Comparison of ENCODE assay signal across 29 mouse cellular contexts in the genomic region with DNA sequence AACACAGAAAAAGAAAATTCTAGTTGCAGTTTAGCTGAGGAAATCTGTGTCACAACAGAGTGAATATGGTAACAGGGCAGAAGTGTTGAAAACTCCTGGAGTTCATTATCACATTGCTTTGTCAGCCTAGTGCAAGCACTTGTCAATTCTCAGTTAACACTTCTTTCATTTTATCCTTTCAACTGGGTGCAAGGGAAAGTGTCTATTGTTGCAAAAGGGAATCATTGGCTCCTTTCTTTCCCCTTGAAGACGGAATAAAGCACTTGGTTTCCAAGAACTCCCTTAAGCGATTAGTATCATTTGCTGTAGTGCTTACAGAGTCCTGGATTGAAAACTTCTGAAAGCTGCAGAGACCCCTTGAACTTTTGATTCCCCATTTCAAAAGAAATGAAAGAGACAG.
DNase-seq lines count a peak whose midpoint lies in the region; ATAC-seq and TF ChIP-seq lines count a peak whose summit lies in the region.
"Had no signal": no experiment of that assay in that cellular context is flagged by ENCODE, and none has a peak within 500 bp of the region (broad histone marks: within the 10 kb centered on the region; RNA-seq: fewer than 3 reads in every experiment).

No protein-coding gene starts in this region.

- WGBS in forebrain, embryonic 11.5 days: 19% methylated on average over 2 of the region's 2 CpGs
- 16% methylated on average over 2 of the region's 2 CpGs for WGBS in forebrain, embryonic 15.5 days
- 22% methylated on average over 2 of the region's 2 CpGs for WGBS in midbrain, embryonic 11.5 days
- WGBS in midbrain, embryonic 16.5 days: 17% methylated on average over 2 of the region's 2 CpGs
- WGBS in forebrain, embryonic 13.5 days: 20% methylated on average over 2 of the region's 2 CpGs
- 9% methylated on average over 2 of the region's 2 CpGs for WGBS in forebrain, postnatal 0 days

- ATAC-seq in forebrain, embryonic 11.5 days (replicated peaks; ENCODE audit: low FRiP score): peak; percentile 66
- no peak; the same call in 1 of the 2 replicates for ATAC-seq in forebrain, embryonic 15.5 days (replicated peaks)
- no peak for ATAC-seq in midbrain, embryonic 11.5 days (ENCODE audit: low FRiP score)
- no peak for ATAC-seq in midbrain, embryonic 16.5 days
- 0 out of 2 replicates have a peak, but pooled peaks have one; percentile 36 for ATAC-seq in forebrain, embryonic 13.5 days
- ATAC-seq in forebrain, postnatal 0 days: peak; percentile 43; the same call in 1 of the 2 replicates
- ATAC-seq: intestine, postnatal 0 days; Patski had no signal

- TF ChIP-seq CTCF in forebrain, postnatal 0 days (IDR thresholded peaks at IDR 0.05; ENCODE audit: low read depth): no peak

- no peak overlapping the region for H3K4me2 ChIP-seq in forebrain, embryonic 11.5 days (ENCODE audit: low read depth, low read length, severe bottlenecking)
- H3K4me2 ChIP-seq in forebrain, embryonic 15.5 days (replicated peaks): no peak overlapping the region
- H3K4me2 ChIP-seq in midbrain, embryonic 11.5 days: no peak overlapping the region
- H3K4me2 ChIP-seq in midbrain, embryonic 16.5 days (ENCODE audit: low read length): no peak overlapping the region
- H3K4me2 ChIP-seq in forebrain, embryonic 13.5 days: no peak overlapping the region
- no peak overlapping the region for H3K4me2 ChIP-seq in forebrain, postnatal 0 days (ENCODE audit: low read depth)
- H3K4me2 ChIP-seq: embryonic facial prominence, embryonic 12.5 days; embryonic facial prominence, embryonic 15.5 days; heart, embryonic 12.5 days; heart, embryonic 15.5 days; hindbrain, embryonic 15.5 days had no signal

- no peak overlapping the region for H3K27ac ChIP-seq in forebrain, embryonic 11.5 days (ENCODE audit: low read depth, low read length)
- H3K27ac ChIP-seq in forebrain, embryonic 15.5 days (replicated peaks): no peak overlapping the region
- no peak overlapping the region for H3K27ac ChIP-seq in midbrain, embryonic 11.5 days (ENCODE audit: low read depth, low read length)
- H3K27ac ChIP-seq in midbrain, embryonic 16.5 days (ENCODE audit: low read length): no peak overlapping the region
- no peak overlapping the region for H3K27ac ChIP-seq in forebrain, embryonic 13.5 days
- no peak overlapping the region for H3K27ac ChIP-seq in forebrain, postnatal 0 days (ENCODE audit: low read depth, low read length)
- H3K27ac ChIP-seq: embryonic facial prominence, embryonic 12.5 days; embryonic facial prominence, embryonic 15.5 days; heart, embryonic 15.5 days; hindbrain, embryonic 10.5 days; hindbrain, embryonic 15.5 days had no signal

- no peaks in the 10 kb centered on the region for H3K4me1 ChIP-seq in forebrain, embryonic 11.5 days (replicated peaks; ENCODE audit: control insufficient read depth, insufficient read depth, low read length)
- H3K4me1 ChIP-seq in forebrain, embryonic 15.5 days: peaks cover 5% of the 10 kb centered on the region; the same call in 1 of the 2 replicates
- H3K4me1 ChIP-seq in midbrain, embryonic 11.5 days (ENCODE audit: control insufficient read depth, insufficient read depth, low read length): 0 out of 2 replicates have a peak, but pooled peaks cover 2% of the 10 kb centered on the region
- no peaks in the 10 kb centered on the region for H3K4me1 ChIP-seq in midbrain, embryonic 16.5 days (ENCODE audit: control insufficient read depth, insufficient read depth, low read length)
- H3K4me1 ChIP-seq in forebrain, embryonic 13.5 days: peaks cover 14% of the 10 kb centered on the region; the same call in 1 of the 2 replicates
- no peaks in the 10 kb centered on the region for H3K4me1 ChIP-seq in forebrain, postnatal 0 days (ENCODE audit: insufficient read depth)
- H3K4me1 ChIP-seq: embryonic facial prominence, embryonic 12.5 days; embryonic facial prominence, embryonic 15.5 days; heart, embryonic 12.5 days; heart, embryonic 15.5 days; hindbrain, embryonic 10.5 days; hindbrain, embryonic 15.5 days had no signal

- no peak for DNase-seq in forebrain, embryonic 11.5 days (ENCODE audit: low spot score)
- DNase-seq in midbrain, embryonic 11.5 days (ENCODE audit: low spot score, missing footprints): peak; percentile 83
- no peak for DNase-seq in forebrain, postnatal 0 days
- no peak for DNase-seq in frontal cortex, adult 2 months (ENCODE audit: extremely low spot score in 1 of 2, low spot score in 1 of 2)
- DNase-seq: adrenal gland, postnatal 10 days; adrenal gland, postnatal 36 days; B cell, adult 2 months; cerebellum, adult 11 months; cerebellum, adult 2 months; cerebellum, postnatal 10 days; cerebellum, postnatal 36 days; gastrocnemius, postnatal 25 days; heart, adult 18-20 months; heart, postnatal 10 days; heart, postnatal 36 days; kidney, adult 2 months had no signal

- H3K9ac ChIP-seq in forebrain, embryonic 11.5 days (ENCODE audit: low read length): no peak overlapping the region
- H3K9ac ChIP-seq in forebrain, embryonic 15.5 days (replicated peaks): no peak overlapping the region
- no peak overlapping the region for H3K9ac ChIP-seq in midbrain, embryonic 11.5 days (ENCODE audit: low read length)
- H3K9ac ChIP-seq in midbrain, embryonic 16.5 days (ENCODE audit: low read depth, low read length): no peak overlapping the region
- H3K9ac ChIP-seq in forebrain, embryonic 13.5 days: no peak overlapping the region
- H3K9ac ChIP-seq in forebrain, postnatal 0 days: no peak overlapping the region
- H3K9ac ChIP-seq: embryonic facial prominence, embryonic 12.5 days; embryonic facial prominence, embryonic 15.5 days; heart, embryonic 12.5 days; heart, embryonic 15.5 days; hindbrain, embryonic 15.5 days had no signal

- H3K4me3 ChIP-seq in forebrain, embryonic 11.5 days (ENCODE audit: low read depth, low read length): no peak overlapping the region
- no peak overlapping the region for H3K4me3 ChIP-seq in forebrain, embryonic 15.5 days
- H3K4me3 ChIP-seq in midbrain, embryonic 11.5 days (ENCODE audit: low read depth, low read length): no peak overlapping the region
- no peak overlapping the region for H3K4me3 ChIP-seq in midbrain, embryonic 16.5 days (ENCODE audit: low read depth, low read length)
- H3K4me3 ChIP-seq in forebrain, embryonic 13.5 days: no peak overlapping the region
- no peak overlapping the region for H3K4me3 ChIP-seq in forebrain, postnatal 0 days (ENCODE audit: low read depth, low read length)
- H3K4me3 ChIP-seq: embryonic facial prominence, embryonic 12.5 days; embryonic facial prominence, embryonic 15.5 days; heart, embryonic 12.5 days; heart, embryonic 15.5 days; hindbrain, embryonic 10.5 days; hindbrain, embryonic 15.5 days had no signal

- H3K36me3 ChIP-seq in forebrain, embryonic 11.5 days (ENCODE audit: control insufficient read depth, insufficient read depth, low read length): no peaks in the 10 kb centered on the region
- H3K36me3 ChIP-seq in forebrain, embryonic 15.5 days: no peaks in the 10 kb centered on the region
- H3K36me3 ChIP-seq in midbrain, embryonic 11.5 days (ENCODE audit: control insufficient read depth, insufficient read depth, low read length): no peaks in the 10 kb centered on the region
- no peaks in the 10 kb centered on the region for H3K36me3 ChIP-seq in midbrain, embryonic 16.5 days (ENCODE audit: control insufficient read depth, insufficient read depth, low read length)
- H3K36me3 ChIP-seq in forebrain, embryonic 13.5 days (ENCODE audit: poor library complexity, severe bottlenecking): no peaks in the 10 kb centered on the region
- no peaks in the 10 kb centered on the region for H3K36me3 ChIP-seq in forebrain, postnatal 0 days (ENCODE audit: insufficient read depth)
- H3K36me3 ChIP-seq: embryonic facial prominence, embryonic 12.5 days; embryonic facial prominence, embryonic 15.5 days; G1E; heart, embryonic 12.5 days; heart, embryonic 15.5 days; hindbrain, embryonic 10.5 days; hindbrain, embryonic 15.5 days had no signal

- no peaks in the 10 kb centered on the region for H3K27me3 ChIP-seq in forebrain, embryonic 11.5 days (ENCODE audit: control insufficient read depth, insufficient read depth, low read length)
- H3K27me3 ChIP-seq in forebrain, embryonic 15.5 days: no peaks in the 10 kb centered on the region
- H3K27me3 ChIP-seq in midbrain, embryonic 11.5 days (ENCODE audit: control insufficient read depth, insufficient read depth, low read length): no peaks in the 10 kb centered on the region
- H3K27me3 ChIP-seq in midbrain, embryonic 16.5 days (ENCODE audit: control insufficient read depth, insufficient read depth, low read depth, low read length): no peaks in the 10 kb centered on the region
- no peaks in the 10 kb centered on the region for H3K27me3 ChIP-seq in forebrain, embryonic 13.5 days
- no peaks in the 10 kb centered on the region for H3K27me3 ChIP-seq in forebrain, postnatal 0 days (ENCODE audit: insufficient read depth, low read length)
- H3K27me3 ChIP-seq: CH12.LX; embryonic facial prominence, embryonic 12.5 days; embryonic facial prominence, embryonic 15.5 days; heart, embryonic 15.5 days; hindbrain, embryonic 15.5 days had no signal

- no peaks in the 10 kb centered on the region for H3K9me3 ChIP-seq in forebrain, embryonic 11.5 days (ENCODE audit: control insufficient read depth, low read length)
- H3K9me3 ChIP-seq in forebrain, embryonic 15.5 days: no peaks in the 10 kb centered on the region
- H3K9me3 ChIP-seq in midbrain, embryonic 11.5 days (ENCODE audit: control insufficient read depth, low read length): no peaks in the 10 kb centered on the region
- H3K9me3 ChIP-seq in midbrain, embryonic 16.5 days (replicated peaks; ENCODE audit: control insufficient read depth, low read length, poor library complexity, severe bottlenecking): no peaks in the 10 kb centered on the region
- no peaks in the 10 kb centered on the region for H3K9me3 ChIP-seq in forebrain, embryonic 13.5 days (replicated peaks)
- no peaks in the 10 kb centered on the region for H3K9me3 ChIP-seq in forebrain, postnatal 0 days (ENCODE audit: low read length)
- H3K9me3 ChIP-seq: embryonic facial prominence, embryonic 12.5 days; embryonic facial prominence, embryonic 15.5 days; G1E; heart, embryonic 15.5 days; hindbrain, embryonic 10.5 days; hindbrain, embryonic 15.5 days had no signal

Comparison
In these comparisons a context has a peak if more than half of its experiments do, and no peak if none do; other contexts are left out.
1. ATAC-seq: peak in forebrain, embryonic 11.5 days (single experiment), forebrain, embryonic 13.5 days (single experiment) and forebrain, postnatal 0 days (single experiment); none in forebrain, embryonic 15.5 days (single experiment), midbrain, embryonic 11.5 days (single experiment) and midbrain, embryonic 16.5 days (single experiment).